Mouse (Mus musculus) heart, postnatal 0 days (tissue): ENCODE data around the gene Cby1.

Experiments
- CTCF ChIP-seq: IDR thresholded peaks from 2 replicates; pipeline ENCODE4 v1.5.1; 2016; ENCODE audit warnings: antibody characterized with exemption, control low read depth, low read depth
- EP300 ChIP-seq: IDR thresholded peaks from 2 replicates; pipeline ENCODE4 v1.6.1; 2016; ENCODE audit warnings: antibody characterized with exemption, low read depth

DNA sequence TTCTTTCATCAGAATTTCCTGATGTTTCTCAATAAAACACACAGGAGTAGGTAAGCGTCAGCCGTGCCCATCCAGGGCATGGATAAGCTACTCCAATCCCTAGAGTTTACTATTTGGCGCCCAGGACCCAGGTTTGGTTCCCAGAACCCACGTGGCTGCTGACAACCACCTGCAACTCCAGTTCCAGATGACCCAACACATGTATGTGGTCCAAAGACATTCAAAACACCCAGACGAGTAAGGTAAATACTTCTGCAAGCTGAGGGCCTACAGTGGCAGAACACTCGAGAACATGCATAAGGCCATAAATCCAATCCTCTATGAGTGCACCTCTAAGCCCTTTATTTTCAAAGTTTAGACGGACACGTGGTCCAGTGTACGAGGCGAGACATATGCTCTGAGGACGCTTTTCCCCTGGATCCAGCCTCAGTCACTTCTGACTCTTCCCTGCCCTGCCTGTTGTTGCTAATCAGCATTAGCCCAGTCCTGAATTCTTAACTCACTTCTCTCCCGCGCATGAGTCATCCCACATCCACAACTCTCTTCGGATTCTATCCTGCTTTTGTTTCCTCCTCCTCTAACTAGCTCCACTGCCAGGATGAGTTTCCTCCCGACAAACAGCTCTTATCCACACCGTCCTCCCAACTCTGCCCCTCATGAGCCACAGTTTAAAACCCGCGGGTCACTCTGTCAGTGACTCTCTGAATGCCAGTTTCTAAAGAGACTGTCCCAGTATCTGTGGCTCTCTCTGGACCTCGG is 24.9 kb downstream of the Cby1 start:
- TF ChIP-seq EP300: no peak
- TF ChIP-seq CTCF: no peak
